Mouse (Mus musculus): ENCODE results near the gene Trdmt1. TPM values are rescaled to one million over a fixed set of nuclear protein-coding genes. Genes with fewer than 3 reads are reported as not detected.

Gene Trdmt1
- total RNA-seq, 2 experiments from 2014 or later = 4.6 to 4.8 TPM

- no peak for DNase-seq (ENCODE audit: low spot score)
Observed at GRCm38 (mm10) chr2:13500298-13500999, 44.0 kb downstream of the Trdmt1 start.

- no peak for DNase-seq (ENCODE audit: low spot score)
Observed at GRCm38 (mm10) chr2:13499196-13499595, 45.3 kb downstream of the Trdmt1 start.

DNA sequence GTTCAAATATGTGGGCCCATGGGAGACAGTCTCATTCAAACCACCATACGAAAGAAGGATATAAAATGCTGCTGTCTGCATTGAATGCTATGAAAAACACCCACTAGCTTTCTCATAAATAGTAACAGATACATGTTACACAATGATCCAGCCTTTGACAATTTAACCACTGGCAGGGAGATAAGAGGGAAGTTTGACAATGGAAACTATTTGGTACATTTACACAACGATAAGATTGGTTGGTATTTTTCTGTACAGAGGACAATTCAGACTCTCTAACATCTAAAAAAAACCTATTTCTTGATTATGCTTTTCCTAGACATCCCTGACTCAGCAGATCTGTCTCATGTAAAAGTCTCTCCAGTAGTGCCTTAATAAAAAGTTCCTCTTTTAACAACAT is 48.4 kb downstream of the Trdmt1 start:
- DNase-seq (ENCODE audit: low spot score) = no peak

- no peak for DNase-seq (ENCODE audit: low spot score)
Observed at GRCm38 (mm10) chr2:13492927-13493326, 51.5 kb downstream of the Trdmt1 start.

DNA sequence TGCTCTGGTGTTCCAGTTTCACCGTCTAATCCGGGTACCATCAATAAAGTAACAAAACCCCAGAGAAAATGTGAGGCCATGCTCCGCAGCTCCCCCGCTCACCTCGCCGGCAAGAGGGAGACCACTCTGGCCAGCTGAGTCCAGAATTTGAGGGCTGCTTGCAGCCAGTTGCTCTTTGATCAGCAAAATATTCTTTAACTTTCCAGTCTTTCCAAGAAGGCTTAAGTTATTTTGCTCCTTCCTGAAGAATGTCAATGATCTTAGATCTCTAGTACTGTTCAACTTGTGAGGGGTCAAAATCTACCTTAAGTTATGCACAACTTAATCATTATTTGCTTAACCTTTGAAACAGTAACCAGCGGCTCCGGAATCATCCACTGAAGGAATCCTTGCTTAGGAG is 52.7 kb downstream of the Trdmt1 start, which contains the start of gene Cubn:
TSS of gene Cubn (minus strand) at position 80 of the 400 bp plus-strand sequence.
- no peak for DNase-seq (ENCODE audit: low spot score)

GRCm38 (mm10) chr2:13490480-13490879 is 54.0 kb downstream of the Trdmt1 start:
- DNase-seq (ENCODE audit: low spot score) = no peak

GRCm38 (mm10) chr2:13486470-13486869 is 58.0 kb downstream of the Trdmt1 start:
- no peak for DNase-seq (ENCODE audit: low spot score)

DNA sequence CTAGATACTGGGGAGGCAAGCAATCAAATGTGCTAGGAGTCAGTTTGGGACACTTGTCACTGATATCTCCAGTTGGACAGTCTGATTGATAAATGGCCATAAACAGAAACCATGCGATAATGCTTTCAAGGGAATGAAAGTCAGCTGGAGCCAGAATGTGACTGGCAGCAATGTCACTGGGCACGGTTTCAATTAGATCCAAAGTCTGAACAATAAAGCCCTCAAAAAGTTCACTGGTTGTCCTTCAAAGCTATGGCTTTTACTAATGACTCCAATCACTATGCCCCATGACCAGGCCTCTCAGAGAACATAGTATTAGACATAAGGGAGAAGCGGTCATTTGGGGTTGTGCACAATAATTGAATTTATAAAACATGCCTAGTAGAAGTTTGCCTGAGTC is 59.9 kb downstream of the Trdmt1 start:
- DNase-seq (ENCODE audit: low spot score) = no peak

DNA sequence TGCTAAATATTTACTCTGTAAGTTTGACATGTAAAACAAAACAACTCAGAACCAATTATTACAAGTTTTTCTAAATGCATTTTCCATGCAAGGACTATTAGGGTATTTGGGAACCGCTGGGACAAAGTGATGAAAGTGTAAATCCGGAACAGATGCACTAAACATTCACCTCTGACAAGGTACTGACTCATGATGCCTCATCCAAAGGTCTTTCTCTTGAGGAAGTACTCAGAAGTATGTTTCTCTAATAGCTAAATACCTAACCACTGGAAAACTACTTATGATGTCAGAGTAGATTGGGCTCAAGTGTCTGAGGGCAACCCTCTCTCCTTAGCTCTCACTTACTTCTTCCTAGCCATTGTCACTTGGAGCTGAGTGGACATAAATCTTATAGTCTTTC is 63.7 kb downstream of the Trdmt1 start:
- no peak for DNase-seq (ENCODE audit: low spot score)

DNA sequence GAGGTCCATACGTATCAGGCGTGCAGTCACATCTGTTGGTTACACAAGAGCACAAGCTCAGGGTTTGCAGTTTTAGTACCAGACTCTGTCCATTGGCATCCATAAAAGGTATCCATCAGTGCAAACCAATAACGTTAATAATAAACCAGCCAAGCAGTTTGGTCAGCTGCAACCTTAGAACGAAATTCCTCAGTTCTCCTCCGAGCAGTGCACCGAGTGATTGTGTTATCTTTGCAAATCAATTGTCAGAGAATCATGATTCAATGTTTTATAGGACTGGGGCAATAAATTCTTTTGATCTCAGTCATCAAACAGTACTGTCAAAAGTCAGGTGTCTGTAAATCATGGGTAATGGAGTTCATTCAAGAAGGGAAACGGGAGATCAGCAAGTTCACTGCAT is 65.3 kb downstream of the Trdmt1 start:
- no peak for DNase-seq (ENCODE audit: low spot score)

DNA sequence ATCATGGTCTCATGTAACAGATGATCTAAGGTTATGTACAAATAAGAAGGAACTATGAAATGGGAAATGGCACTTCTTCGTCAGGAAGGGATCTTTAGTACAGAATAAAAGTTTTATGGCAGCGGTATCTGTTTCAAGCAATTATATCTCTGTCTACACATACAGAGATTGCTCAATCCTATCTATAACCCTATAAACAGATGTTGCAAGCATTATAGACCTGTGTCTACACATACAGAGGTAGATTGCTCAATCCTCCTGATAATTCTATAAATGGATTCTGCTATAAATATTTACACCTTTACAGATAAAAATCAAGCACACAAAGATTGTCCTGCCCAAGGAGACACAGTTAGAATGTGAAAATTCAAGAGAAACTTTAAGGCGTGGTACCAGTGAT is 74.4 kb downstream of the Trdmt1 start:
- DNase-seq (ENCODE audit: low spot score) = no peak

DNA sequence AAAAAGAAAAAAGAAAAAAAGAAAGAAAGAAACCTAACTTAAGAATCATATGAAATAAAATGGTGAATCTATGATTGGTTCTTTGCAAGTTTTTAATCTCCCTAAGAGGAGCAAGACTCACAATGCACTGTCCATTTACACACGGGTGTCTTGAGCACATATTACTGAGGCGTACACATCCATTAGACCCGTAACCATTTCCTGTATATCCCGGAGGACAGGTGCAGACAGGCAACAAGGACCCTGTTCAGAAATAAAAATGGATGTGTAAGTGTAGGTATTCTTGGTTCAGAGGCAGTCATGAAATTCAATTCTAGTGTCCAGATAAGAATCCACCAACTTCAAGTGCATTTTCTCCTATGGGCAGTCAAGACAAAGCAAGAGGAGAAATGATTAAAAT is 74.8 kb downstream of the Trdmt1 start:
- no peak for DNase-seq (ENCODE audit: low spot score)

GRCm38 (mm10) chr2:13466685-13467084 is 77.8 kb downstream of the Trdmt1 start:
- DNase-seq (ENCODE audit: low spot score) = no peak

Other genes with a start within 250 kb of the Trdmt1 start
- gene Cubn, start 52.9 kb downstream of the Trdmt1 start, total RNA-seq (2021) = under 1 TPM; 0.05 to 0.16 TPM
- 100 to 1,000 TPM; 101 to 171 TPM for gene Vim, start 29.3 kb upstream of the Trdmt1 start, total RNA-seq (2021)
- 1 to 10 TPM in 1 of 2 experiments, under 1 TPM in 1; 0.43 to 1.0 TPM for gene St8sia6, start 249.4 kb upstream of the Trdmt1 start, total RNA-seq (2021)

Measured in gastrocnemius, adult 18-20 months (tissue).